Mouse (Mus musculus) heart, embryonic 15.5 days (tissue): ENCODE measurements at regions not wholly inside any gene's neighbourhood (a gene's known extent, or its start where the extent isn't known, plus 50 kb on each side); places are given as distances from the start of the nearest gene placed in this dataset.

Experiments
- ATAC-seq: fragments of 200-750 bp; cut with Nextera tagmentation; replicated peaks from 2 replicates; pipeline ENCODE4 v1.8.0; 2017; ENCODE audit warnings: low read depth, moderate TSS enrichment; ENCODE audit not compliant: insufficient number of reproducible peaks, insufficient read depth, low FRiP score
- H3K27ac ChIP-seq: fragments of 300-500 bp; sonication (generic); 2 replicates; pipeline ENCODE4 v1.5.1; 2015; ENCODE audit warnings: mild to moderate bottlenecking, inconsistent platforms
- H3K27me3 ChIP-seq: fragments of 300-500 bp; sonication (generic); 2 replicates; pipeline ENCODE4 v1.6.1; 2015; ENCODE audit warnings: inconsistent platforms
- H3K36me3 ChIP-seq: fragments of 300-500 bp; sonication (generic); 2 replicates; pipeline ENCODE4 v1.6.1; 2015; ENCODE audit warnings: mild to moderate bottlenecking, inconsistent platforms
- H3K4me1 ChIP-seq: fragments of 300-500 bp; sonication (generic); replicated peaks from 2 replicates; pipeline ENCODE4 v1.6.1; 2015; ENCODE audit warnings: inconsistent platforms
- H3K4me2 ChIP-seq: fragments of 300-500 bp; sonication (generic); 2 replicates; pipeline ENCODE4 v1.6.1; 2015; ENCODE audit warnings: inconsistent platforms, mild to moderate bottlenecking, moderate library complexity
- H3K4me3 ChIP-seq: fragments of 300-500 bp; sonication (generic); 2 replicates; pipeline ENCODE4 v1.5.1; 2015; ENCODE audit warnings: mild to moderate bottlenecking, inconsistent platforms
- H3K9ac ChIP-seq: fragments of 300-500 bp; sonication (generic); 2 replicates; pipeline ENCODE4 v1.6.1; 2015; ENCODE audit warnings: mild to moderate bottlenecking, inconsistent platforms
- H3K9me3 ChIP-seq: fragments of 300-500 bp; sonication (generic); replicated peaks from 2 replicates; pipeline ENCODE4 v1.6.1; 2016; ENCODE audit warnings: inconsistent platforms
- WGBS: fragments of 180-500 bp; shearing (Covaris S2); methylation state at CpG from one replicate; pipeline ENCODE4 v1.1.7; 2015; ENCODE audit warnings: mixed read lengths; 5-methylcytosine and 5-hydroxymethylcytosine counted together

DNA sequence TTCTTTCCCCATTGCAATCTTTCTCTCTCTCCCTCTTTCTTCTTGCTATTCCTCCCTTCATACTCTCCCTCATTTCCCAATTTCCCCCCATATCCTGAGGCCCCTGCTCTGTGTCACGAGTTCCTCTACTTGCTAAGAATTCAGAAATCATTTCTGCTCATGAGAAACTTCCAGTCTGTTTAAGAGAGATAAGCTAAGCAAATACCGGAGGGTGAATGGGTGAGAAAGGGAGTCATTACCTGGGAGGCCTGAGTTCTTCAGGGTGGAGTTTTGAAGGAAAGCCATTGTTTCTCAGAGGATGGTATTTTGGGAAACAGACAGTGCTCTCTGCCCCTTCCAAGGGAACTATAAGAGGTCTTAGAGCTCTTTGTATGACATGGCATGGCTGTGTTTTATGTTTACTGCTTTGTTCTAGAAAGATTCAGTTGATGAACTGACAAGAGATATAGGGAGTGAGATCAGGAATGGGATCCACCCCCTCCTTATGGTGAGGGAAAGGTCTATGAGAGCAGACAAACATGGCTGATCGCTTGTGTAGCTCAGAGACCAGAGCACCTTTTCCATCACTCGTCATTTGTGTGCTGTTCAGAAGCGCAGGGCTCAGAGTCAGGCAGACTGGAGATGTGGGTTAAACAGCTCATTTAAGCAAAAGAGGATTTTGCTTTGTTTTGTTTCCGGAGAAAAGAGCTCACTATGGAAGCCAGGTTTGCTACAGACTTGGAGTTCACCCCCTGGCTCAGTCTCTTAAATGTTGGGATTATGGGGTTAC, 1361.0 kb upstream of the A1bg start:
- H3K27me3 ChIP-seq = no peaks in the 10 kb centered on the region
- ATAC-seq = no peak
- H3K9me3 ChIP-seq = no peaks in the 10 kb centered on the region
- H3K27ac ChIP-seq = no peak overlapping the region
- peaks cover 8% of the 10 kb centered on the region for H3K4me1 ChIP-seq
- no peak overlapping the region for H3K4me2 ChIP-seq
- WGBS = 64% methylated on average over 6 of the region's 6 CpGs
- no peak overlapping the region for H3K4me3 ChIP-seq
- H3K36me3 ChIP-seq = no peaks in the 10 kb centered on the region
- H3K9ac ChIP-seq = no peak overlapping the region

DNA sequence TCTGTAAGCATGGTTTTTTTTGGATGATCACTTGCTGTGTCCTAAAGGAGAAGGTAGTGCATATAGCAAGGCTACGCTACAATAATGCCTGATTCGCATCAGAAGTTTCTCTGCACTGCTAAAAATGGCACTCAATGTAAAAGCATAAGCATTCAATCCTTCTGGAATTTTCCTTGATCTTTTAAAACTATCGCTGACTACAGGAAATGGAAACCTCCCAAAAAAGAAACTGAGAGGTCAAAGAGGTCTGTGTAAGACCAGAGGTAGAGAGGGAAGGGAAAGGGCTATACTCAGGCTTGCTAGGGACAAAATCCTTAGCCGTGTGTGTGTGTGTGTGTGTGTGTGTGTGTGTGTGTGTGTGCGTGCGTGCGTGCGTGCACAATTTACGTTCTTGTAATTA, 1359.8 kb upstream of the A1bg start:
- no peak overlapping the region for H3K9ac ChIP-seq
- no peak for ATAC-seq
- H3K4me3 ChIP-seq = no peak overlapping the region
- 69% methylated on average over 9 of the region's 9 CpGs for WGBS
- peaks cover 8% of the 10 kb centered on the region for H3K4me1 ChIP-seq
- H3K9me3 ChIP-seq = no peaks in the 10 kb centered on the region
- H3K27me3 ChIP-seq = no peaks in the 10 kb centered on the region
- H3K4me2 ChIP-seq = no peak overlapping the region
- H3K27ac ChIP-seq = no peak overlapping the region
- no peaks in the 10 kb centered on the region for H3K36me3 ChIP-seq

DNA sequence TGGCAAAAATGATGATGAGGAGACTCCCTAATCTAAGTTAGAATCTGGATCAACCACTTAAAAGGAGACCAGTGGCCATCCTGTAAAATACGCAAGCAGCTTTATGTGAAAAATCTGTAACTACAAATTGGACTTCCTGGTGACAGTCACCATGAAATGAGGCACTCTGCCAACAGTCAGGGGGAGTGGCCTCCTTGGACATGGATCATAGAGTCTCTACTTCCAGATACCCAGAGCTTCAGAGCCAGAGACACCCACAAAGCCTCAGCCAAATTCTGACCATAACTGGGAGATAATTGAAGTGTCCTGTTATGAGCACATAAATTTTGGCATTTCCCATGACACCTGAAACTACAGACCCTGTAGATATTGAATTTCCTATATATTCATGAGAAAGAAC, 1359.3 kb upstream of the A1bg start:
- Histone ChIP-seq H3K4me2 (no peak overlapping the region), H3K4me3 (no peak overlapping the region), H3K9me3 (no peaks in the 10 kb centered on the region), H3K27me3 (no peaks in the 10 kb centered on the region), H3K9ac (no peak overlapping the region), H3K36me3 (no peaks in the 10 kb centered on the region), H3K27ac (no peak overlapping the region), H3K4me1 (peaks cover 8% of the 10 kb centered on the region)
- ATAC-seq = no peak
- 62% methylated on average over 1 of the region's 1 CpGs for WGBS

GRCm38 (mm10) chr15:62279526-62279925, 1356.7 kb upstream of the A1bg start:
- H3K4me1 ChIP-seq = peaks cover 8% of the 10 kb centered on the region
- H3K4me3 ChIP-seq = no peak overlapping the region
- H3K27me3 ChIP-seq = no peaks in the 10 kb centered on the region
- H3K4me2 ChIP-seq = no peak overlapping the region
- no peaks in the 10 kb centered on the region for H3K36me3 ChIP-seq
- no peaks in the 10 kb centered on the region for H3K9me3 ChIP-seq
- WGBS = 71% methylated on average over 2 of the region's 2 CpGs
- no peak overlapping the region for H3K9ac ChIP-seq
- H3K27ac ChIP-seq = no peak overlapping the region
- ATAC-seq = no peak

DNA sequence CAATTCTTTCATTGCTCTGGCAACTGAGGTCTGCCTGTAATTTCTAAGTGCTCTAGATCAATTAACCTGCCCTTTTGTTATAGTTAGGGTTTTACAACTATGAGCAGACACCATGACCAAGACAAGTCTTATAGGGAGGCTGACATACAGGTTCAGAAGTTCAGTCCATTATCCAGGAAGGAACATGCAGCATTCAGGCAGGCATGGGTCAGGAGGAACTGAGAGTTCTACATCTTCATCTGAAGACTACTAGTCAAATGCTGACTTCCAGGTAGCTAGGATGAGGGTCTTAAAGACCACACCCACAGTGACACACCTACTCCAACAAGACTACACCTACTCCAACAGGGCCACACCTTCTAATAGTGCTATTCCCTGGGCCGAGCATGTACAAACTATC, 1352.0 kb upstream of the A1bg start:
- Histone ChIP-seq H3K27ac (no peak overlapping the region), H3K4me3 (no peak overlapping the region)

GRCm38 (mm10) chr15:62273855-62274488, 1351.2 kb upstream of the A1bg start:
- Histone ChIP-seq H3K4me2 (no peak overlapping the region), H3K4me1 (no peaks in the 10 kb centered on the region), H3K9me3 (no peaks in the 10 kb centered on the region), H3K27me3 (no peaks in the 10 kb centered on the region), H3K9ac (no peak overlapping the region), H3K36me3 (no peaks in the 10 kb centered on the region), H3K4me3 (no peak overlapping the region), H3K27ac (no peak overlapping the region)
- no peak for ATAC-seq
- 81% methylated on average over 1 of the region's 1 CpGs for WGBS

More for the DNA sequence above, 1352.0 kb upstream of the A1bg start:
- no peaks in the 10 kb centered on the region for H3K9me3 ChIP-seq
- no peak for ATAC-seq
- no peaks in the 10 kb centered on the region for H3K36me3 ChIP-seq
- WGBS = 94% methylated on average over 1 of the region's 1 CpGs
- no peak overlapping the region for H3K4me2 ChIP-seq
- no peak overlapping the region for H3K9ac ChIP-seq
- H3K4me1 ChIP-seq = no peaks in the 10 kb centered on the region
- H3K27me3 ChIP-seq = no peaks in the 10 kb centered on the region

DNA sequence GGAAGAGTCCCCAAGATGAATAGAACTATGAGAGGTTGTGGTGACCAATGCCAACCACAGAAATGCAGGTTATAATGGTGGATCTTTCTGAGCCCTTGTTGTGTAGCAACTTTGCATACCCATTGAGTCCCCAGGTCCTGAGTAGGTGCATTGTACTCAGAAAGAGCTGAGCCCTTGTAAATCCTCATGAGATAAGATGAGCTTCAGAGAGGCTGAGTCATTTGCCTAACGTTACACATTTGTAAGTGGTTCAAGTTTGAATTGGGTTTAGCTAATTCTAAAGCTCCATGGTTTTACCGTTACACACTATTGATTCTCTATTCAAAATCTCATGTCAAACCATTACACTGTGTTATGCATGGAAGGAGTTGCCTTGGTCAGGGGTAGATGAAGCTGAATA, 1349.9 kb upstream of the A1bg start:
- Histone ChIP-seq H3K4me1 (no peaks in the 10 kb centered on the region), H3K9me3 (no peaks in the 10 kb centered on the region), H3K27me3 (no peaks in the 10 kb centered on the region), H3K4me3 (no peak overlapping the region), H3K4me2 (no peak overlapping the region), H3K9ac (no peak overlapping the region), H3K36me3 (no peaks in the 10 kb centered on the region), H3K27ac (no peak overlapping the region)
- no peak for ATAC-seq
- 79% methylated on average over 2 of the region's 2 CpGs for WGBS

- Histone ChIP-seq H3K9ac (no peak overlapping the region), H3K9me3 (no peaks in the 10 kb centered on the region), H3K4me2 (no peak overlapping the region), H3K27ac (no peak overlapping the region), H3K4me3 (no peak overlapping the region), H3K36me3 (no peaks in the 10 kb centered on the region), H3K27me3 (no peaks in the 10 kb centered on the region), H3K4me1 (no peaks in the 10 kb centered on the region)
- ATAC-seq = no peak
- 74% methylated on average over 2 of the region's 2 CpGs for WGBS
Observed at GRCm38 (mm10) chr15:62271428-62271827, 1348.6 kb upstream of the A1bg start.

DNA sequence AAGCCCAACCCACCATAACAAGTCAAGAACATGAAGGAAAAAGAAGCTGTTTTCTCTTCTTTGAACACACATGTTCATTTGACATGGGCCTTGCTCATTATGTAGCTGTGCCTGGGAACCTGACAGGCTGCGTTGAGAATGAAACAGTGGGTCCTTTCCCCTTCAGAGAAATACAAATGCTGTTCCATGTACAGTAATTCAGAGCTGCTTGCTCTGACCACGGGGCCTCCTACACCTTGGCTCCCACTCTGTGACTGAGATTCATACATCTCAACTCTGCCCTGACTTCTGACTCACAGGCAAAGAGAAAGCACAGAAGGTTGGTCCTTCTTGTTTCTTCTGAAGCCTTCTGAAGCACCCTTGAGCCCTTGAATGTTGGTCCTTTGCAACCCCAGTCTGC, 1345.4 kb upstream of the A1bg start:
- no peak for ATAC-seq
- H3K4me2 ChIP-seq = no peak overlapping the region
- H3K27ac ChIP-seq = no peak overlapping the region
- 78% methylated on average over 2 of the region's 2 CpGs for WGBS
- no peak overlapping the region for H3K4me3 ChIP-seq
- H3K9ac ChIP-seq = no peak overlapping the region
- H3K27me3 ChIP-seq = no peaks in the 10 kb centered on the region
- H3K36me3 ChIP-seq = no peaks in the 10 kb centered on the region
- 0 out of 2 replicates have a peak, but pooled peaks cover under 1% of the 10 kb centered on the region for H3K4me1 ChIP-seq
- H3K9me3 ChIP-seq = no peaks in the 10 kb centered on the region

DNA sequence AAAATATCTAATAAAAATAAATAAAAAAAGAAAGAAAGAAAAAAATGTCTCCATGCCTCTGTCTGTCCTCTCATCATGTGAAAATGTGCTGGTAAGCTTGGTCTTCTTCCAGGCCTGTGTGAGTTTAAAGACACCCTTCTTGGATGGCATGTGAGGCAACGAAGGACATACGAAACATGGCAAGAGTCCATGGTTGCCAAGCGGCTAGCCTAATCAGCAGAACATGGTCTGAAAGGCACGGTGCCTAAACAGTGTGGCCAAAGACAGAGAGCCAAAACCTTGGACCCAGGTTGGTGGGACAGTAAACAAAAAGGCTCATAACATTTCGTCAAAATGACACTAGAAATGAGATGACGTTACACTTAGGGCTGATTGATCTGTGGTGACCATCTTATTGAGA, 1344.7 kb upstream of the A1bg start:
- no peaks in the 10 kb centered on the region for H3K9me3 ChIP-seq
- no peak overlapping the region for H3K4me2 ChIP-seq
- 93% methylated on average over 6 of the region's 6 CpGs for WGBS
- no peak overlapping the region for H3K4me3 ChIP-seq
- no peak overlapping the region for H3K9ac ChIP-seq
- H3K4me1 ChIP-seq = 0 out of 2 replicates have a peak, but pooled peaks cover 4% of the 10 kb centered on the region
- H3K36me3 ChIP-seq = no peaks in the 10 kb centered on the region
- no peaks in the 10 kb centered on the region for H3K27me3 ChIP-seq
- no peak overlapping the region for H3K27ac ChIP-seq
- no peak for ATAC-seq

DNA sequence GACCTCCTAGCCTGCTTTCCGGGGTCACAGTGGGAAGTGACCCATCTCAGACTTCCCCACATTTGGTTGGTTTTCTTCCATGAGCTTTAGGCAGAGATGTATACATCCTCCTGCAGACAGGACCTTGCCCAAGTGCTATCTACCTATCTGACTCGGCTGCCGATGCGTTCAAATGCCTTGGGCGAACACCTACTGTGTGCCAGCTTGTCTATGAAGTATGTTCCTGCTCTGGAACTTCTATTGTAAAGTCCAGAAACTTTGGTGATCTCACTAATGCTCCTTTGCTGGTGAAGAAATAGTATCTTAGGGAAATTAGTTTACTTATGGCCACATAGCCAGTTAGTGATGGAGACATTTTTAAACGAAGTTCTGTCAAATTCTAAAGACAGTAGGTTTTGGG, 1343.2 kb upstream of the A1bg start:
- H3K9me3 ChIP-seq = no peaks in the 10 kb centered on the region
- no peaks in the 10 kb centered on the region for H3K27me3 ChIP-seq
- H3K9ac ChIP-seq = no peak overlapping the region
- WGBS = 91% methylated on average over 6 of the region's 6 CpGs
- no peak overlapping the region for H3K27ac ChIP-seq
- no peak overlapping the region for H3K4me2 ChIP-seq
- no peak overlapping the region for H3K4me3 ChIP-seq
- ATAC-seq = no peak
- H3K4me1 ChIP-seq = peaks cover 12% of the 10 kb centered on the region
- no peaks in the 10 kb centered on the region for H3K36me3 ChIP-seq

DNA sequence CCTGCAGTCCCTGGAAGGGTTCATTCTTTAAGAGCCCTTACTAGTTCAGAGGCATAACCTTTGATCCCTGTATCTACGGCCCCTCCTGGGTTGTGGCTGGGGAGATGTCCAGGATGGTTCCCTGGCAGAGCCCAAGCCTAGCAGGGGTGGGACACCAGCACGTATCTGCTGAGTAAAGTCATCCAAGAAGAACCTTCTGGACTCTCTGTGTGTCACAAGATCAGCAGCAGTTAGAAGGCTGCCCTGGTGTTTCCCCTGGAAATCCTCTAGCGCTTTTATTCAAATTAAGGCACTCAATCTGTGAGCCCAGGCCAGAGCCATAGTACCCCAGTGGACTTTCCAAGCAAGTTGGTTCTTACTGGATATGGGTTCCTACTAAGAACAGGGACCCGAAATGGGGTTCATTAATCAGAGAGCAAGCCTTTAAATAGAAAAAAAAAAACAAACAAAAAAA, 1342.7 kb upstream of the A1bg start:
- Histone ChIP-seq H3K9me3 (no peaks in the 10 kb centered on the region), H3K4me1 (peaks cover 13% of the 10 kb centered on the region), H3K4me2 (no peak overlapping the region), H3K27ac (no peak overlapping the region), H3K36me3 (no peaks in the 10 kb centered on the region), H3K27me3 (no peaks in the 10 kb centered on the region), H3K4me3 (no peak overlapping the region), H3K9ac (no peak overlapping the region)
- ATAC-seq = no peak; the same call in 1 of the 2 replicates
- WGBS = 71% methylated on average over 4 of the region's 4 CpGs
